Mouse (Mus musculus) midbrain, embryonic 16.5 days (tissue): ENCODE measurements around the gene Zfp513. TPM values are rescaled to one million over a fixed set of nuclear protein-coding genes. Genes with fewer than 3 reads are reported as not detected.
A peak's percentile ranks its signal among the peaks of the same experiment; 100 is the strongest.

Source experiments
- ATAC-seq: fragments of 200-750 bp; cut with Nextera tagmentation; 2 replicates; pipeline ENCODE4 v1.8.0; 2017; ENCODE audit warnings: moderate TSS enrichment
- H3K27ac ChIP-seq: fragments of 300-500 bp; sonication (generic); 2 replicates; pipeline ENCODE4 v1.5.1; 2014; ENCODE audit warnings: mild to moderate bottlenecking, low read length, mixed read lengths
- H3K27me3 ChIP-seq: fragments of 300-500 bp; sonication (generic); 2 replicates; pipeline ENCODE4 v1.6.1; 2014; ENCODE audit warnings: low read depth, low read length, mixed read lengths; ENCODE audit not compliant: control insufficient read depth, insufficient read depth
- H3K36me3 ChIP-seq: fragments of 300-500 bp; sonication (generic); 2 replicates; pipeline ENCODE4 v1.6.1; 2014; ENCODE audit warnings: mild to moderate bottlenecking, low read length, moderate library complexity, mixed read lengths; ENCODE audit not compliant: control insufficient read depth, insufficient read depth
- H3K4me1 ChIP-seq: fragments of 300-500 bp; sonication (generic); 2 replicates; pipeline ENCODE4 v1.6.1; 2014; ENCODE audit warnings: mild to moderate bottlenecking, low read length, mixed read lengths; ENCODE audit not compliant: control insufficient read depth, insufficient read depth
- H3K4me2 ChIP-seq: fragments of 300-500 bp; sonication (generic); 2 replicates; pipeline ENCODE4 v1.6.1; 2014; ENCODE audit warnings: mild to moderate bottlenecking, low read length, mixed read lengths
- H3K4me3 ChIP-seq: fragments of 300-500 bp; sonication (generic); 2 replicates; pipeline ENCODE4 v1.5.1; 2014; ENCODE audit warnings: low read depth, mild to moderate bottlenecking, low read length, moderate library complexity, mixed read lengths
- H3K9ac ChIP-seq: fragments of 300-500 bp; sonication (generic); 2 replicates; pipeline ENCODE4 v1.6.1; 2014; ENCODE audit warnings: low read depth, low read length, mixed read lengths
- H3K9me3 ChIP-seq: fragments of 300-500 bp; sonication (generic); replicated peaks from 2 replicates; pipeline ENCODE4 v1.6.1; 2014; ENCODE audit warnings: mild to moderate bottlenecking, low read length, mixed read lengths; ENCODE audit not compliant: control insufficient read depth, poor library complexity, severe bottlenecking
- WGBS: fragments of 180-500 bp; shearing (Covaris S2); extraction: QIAGEN DNeasy Blood & Tissue Kit; methylation state at CpG from one replicate; pipeline ENCODE4 v1.1.7; 2014; 5-methylcytosine and 5-hydroxymethylcytosine counted together
- polyA plus RNA-seq: library from polyadenylated mRNA; unstranded; fragments of >200 nt; fragmentation: Nextera tagmentation; extraction: Ambion mirVana; gene quantifications from 2 replicates; pipeline ENCODE4 v1.2.1, GENCODE M21; 2015

Gene Zfp513
- polyA plus RNA-seq, 1 experiment from 2014 or later: 12.6 TPM

- peaks cover 23% of the 10 kb centered on the region for H3K4me1 ChIP-seq
- no peak overlapping the region for H3K4me3 ChIP-seq
- H3K27ac ChIP-seq: no peak overlapping the region
- no peaks in the 10 kb centered on the region for H3K27me3 ChIP-seq
- WGBS: 93% methylated on average over 4 of the region's 4 CpGs
- H3K36me3 ChIP-seq: peaks cover 54% of the 10 kb centered on the region
- no peak overlapping the region for H3K4me2 ChIP-seq
- H3K9me3 ChIP-seq: peaks cover 5% of the 10 kb centered on the region
- no peak overlapping the region for H3K9ac ChIP-seq
- ATAC-seq: no peak
Observed at GRCm38 (mm10) chr5:31195671-31196070, 6.4 kb downstream of the Zfp513 start.

GRCm38 (mm10) chr5:31194486-31195485 is 7.3 kb downstream of the Zfp513 start:
- Histone ChIP-seq H3K4me2 (peak overlapping the region; percentile 96; the same call in 1 of the 2 replicates), H3K9me3 (no peaks in the 10 kb centered on the region), H3K4me1 (peaks cover 20% of the 10 kb centered on the region), H3K9ac (no peak overlapping the region), H3K36me3 (peaks cover 56% of the 10 kb centered on the region), H3K4me3 (no peak overlapping the region), H3K27me3 (no peaks in the 10 kb centered on the region), H3K27ac (no peak overlapping the region)
- 90% methylated on average over 16 of the region's 16 CpGs for WGBS
- ATAC-seq: no peak

- Histone ChIP-seq H3K27ac (peak overlapping the region; percentile 85), H3K4me3 (peak overlapping the region; percentile 77), H3K4me2 (peak overlapping the region; percentile 96), H3K9me3 (no peaks in the 10 kb centered on the region), H3K36me3 (peaks cover 53% of the 10 kb centered on the region), H3K9ac (peak overlapping the region; percentile 91), H3K27me3 (no peaks in the 10 kb centered on the region), H3K4me1 (peaks cover 20% of the 10 kb centered on the region)
- ATAC-seq: no peak
- 11% methylated on average over 25 of the region's 25 CpGs for WGBS
Observed at GRCm38 (mm10) chr5:31193631-31194281, 8.3 kb downstream of the Zfp513 start.

GRCm38 (mm10) chr5:31192939-31193630 is 9.0 kb downstream of the Zfp513 start, which contains the start of the genes Snx17 and Eif2b4:
Snx17 (plus strand) TSS chr5:31193227.
Eif2b4 (minus strand) TSS chr5:31193430.
- Histone ChIP-seq H3K9me3 (no peaks in the 10 kb centered on the region), H3K27me3 (no peaks in the 10 kb centered on the region), H3K4me3 (peak within 1 kb of the TSS; percentile 77), H3K27ac (peak within 1 kb of the TSS; percentile 85), H3K9ac (peak within 1 kb of the TSS; percentile 91), H3K4me2 (peak within 1 kb of the TSS; percentile 96), H3K4me1 (peaks cover 20% of the 10 kb centered on the region), H3K36me3 (peaks cover 51% of the 10 kb centered on the region)
- WGBS: under 1% methylated on average over 48 of the region's 48 CpGs
- ATAC-seq: peak; percentile 97

GRCm38 (mm10) chr5:31192045-31192938 is 9.8 kb downstream of the Zfp513 start:
- ATAC-seq: peak; percentile 72
- peak overlapping the region; percentile 77 for H3K9ac ChIP-seq
- H3K4me1 ChIP-seq: peaks cover 20% of the 10 kb centered on the region
- H3K4me3 ChIP-seq: peak overlapping the region; percentile 77
- no peaks in the 10 kb centered on the region for H3K9me3 ChIP-seq
- WGBS: 15% methylated on average over 42 of the region's 42 CpGs
- H3K4me2 ChIP-seq: peak overlapping the region; percentile 68
- H3K27me3 ChIP-seq: no peaks in the 10 kb centered on the region
- peaks cover 49% of the 10 kb centered on the region for H3K36me3 ChIP-seq
- H3K27ac ChIP-seq: peak overlapping the region; percentile 81

GRCm38 (mm10) chr5:31190201-31190600 is 11.9 kb downstream of the Zfp513 start:
- Histone ChIP-seq H3K9me3 (no peaks in the 10 kb centered on the region), H3K4me1 (peaks cover 20% of the 10 kb centered on the region), H3K4me2 (no peak overlapping the region), H3K4me3 (no peak overlapping the region), H3K27ac (no peak overlapping the region), H3K36me3 (peaks cover 33% of the 10 kb centered on the region), H3K27me3 (no peaks in the 10 kb centered on the region), H3K9ac (no peak overlapping the region)
- no peak for ATAC-seq
- WGBS: 90% methylated on average over 9 of the region's 9 CpGs

- no peak overlapping the region for H3K27ac ChIP-seq
- 75% methylated on average over 4 of the region's 4 CpGs for WGBS
- H3K9me3 ChIP-seq: no peaks in the 10 kb centered on the region
- H3K4me3 ChIP-seq: no peak overlapping the region
- H3K27me3 ChIP-seq: no peaks in the 10 kb centered on the region
- peaks cover 30% of the 10 kb centered on the region for H3K36me3 ChIP-seq
- no peak overlapping the region for H3K9ac ChIP-seq
- no peak overlapping the region for H3K4me2 ChIP-seq
- no peak for ATAC-seq
- peaks cover 12% of the 10 kb centered on the region for H3K4me1 ChIP-seq
Observed at GRCm38 (mm10) chr5:31188223-31188840, 13.8 kb downstream of the Zfp513 start.

GRCm38 (mm10) chr5:31183678-31184077 is 18.4 kb downstream of the Zfp513 start:
- Histone ChIP-seq H3K9me3 (no peaks in the 10 kb centered on the region), H3K27me3 (no peaks in the 10 kb centered on the region), H3K4me2 (no peak overlapping the region), H3K27ac (no peak overlapping the region), H3K36me3 (peaks cover 13% of the 10 kb centered on the region), H3K4me1 (peaks cover 8% of the 10 kb centered on the region), H3K9ac (no peak overlapping the region), H3K4me3 (no peak overlapping the region)
- whole genome bisulfite sequencing: 67% methylated on average over 4 of the region's 4 CpGs
- ATAC-seq: no peak
